Mouse (Mus musculus): ENCODE data around the gene Itgb7.
A peak's percentile ranks its signal among the peaks of the same experiment; 100 is the strongest.
"Not testable (repeated sequence)": the region's sequence is repeated elsewhere in the genome, so short reads cannot be mapped to it uniquely, and the experiment has no call there.

The Itgb7 gene

GRCm38 (mm10) chr15:102248131-102248811 is 16.5 kb upstream of the Itgb7 start:
- DNase-seq, result no peak

DNA sequence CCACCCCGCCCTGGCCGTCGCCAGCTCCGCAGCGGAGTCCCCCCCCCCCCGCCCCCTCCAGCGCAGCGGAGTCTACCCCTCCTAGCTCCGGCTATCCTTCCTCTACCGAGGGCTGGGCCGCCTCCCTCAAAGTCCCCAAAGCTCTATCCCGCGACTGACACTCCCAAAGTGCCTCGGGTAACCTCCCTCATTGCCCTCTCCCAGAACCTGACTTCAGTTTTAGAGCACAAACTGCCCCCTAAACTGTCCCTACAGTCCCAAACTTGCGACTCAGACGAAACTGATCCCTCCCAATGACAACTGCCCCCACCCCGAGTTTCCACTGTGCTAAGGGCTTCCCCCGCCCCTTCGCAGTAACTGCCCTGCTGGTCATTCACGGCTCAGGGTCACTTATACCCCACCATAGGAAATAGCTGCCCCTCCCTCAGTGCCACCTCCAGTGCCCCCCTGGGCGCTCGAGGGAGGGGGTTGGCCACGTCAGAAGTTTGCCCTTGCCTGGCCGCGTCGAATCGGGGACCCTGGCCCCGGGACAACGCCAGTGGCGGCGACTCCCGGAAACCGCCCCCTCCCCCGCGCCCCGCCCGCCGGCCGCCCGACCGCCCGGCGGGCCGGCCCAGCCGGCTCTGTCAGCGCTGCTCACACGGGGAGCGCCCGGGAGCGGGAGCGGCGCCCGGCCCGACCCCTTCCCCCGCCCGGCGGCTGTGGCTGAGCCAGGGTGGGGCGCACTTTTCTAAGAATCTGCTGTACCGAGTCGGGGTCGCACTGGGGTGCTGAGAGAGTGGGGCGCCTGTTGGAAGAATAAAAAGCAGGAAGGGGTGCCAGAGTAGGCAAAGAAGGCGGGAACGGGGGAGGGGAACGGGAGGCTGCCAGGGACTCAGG is 15.7 kb upstream of the Itgb7 start:
- peak; percentile 47 for DNase-seq

DNA sequence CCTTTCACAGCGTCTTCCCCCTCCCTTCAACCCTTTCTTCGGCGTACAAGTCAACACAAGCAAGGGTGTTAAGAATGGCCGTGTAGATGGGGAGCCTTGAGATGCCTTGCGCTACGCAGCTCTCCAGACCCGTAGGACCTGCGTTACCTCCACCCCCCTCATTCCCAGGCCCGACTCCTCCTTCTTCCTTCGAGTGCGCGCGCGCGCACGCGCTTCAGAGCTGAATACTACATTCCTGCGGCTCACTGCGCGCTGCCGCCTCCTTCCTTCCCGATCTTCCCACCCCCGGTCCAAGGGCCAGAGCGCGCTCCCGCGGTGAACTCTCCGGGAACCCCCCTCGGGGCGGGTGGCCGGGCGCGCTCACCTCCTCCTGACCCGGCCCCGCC is 15.1 kb upstream of the Itgb7 start:
- peak; percentile 88 for DNase-seq

- peak; percentile 72 for DNase-seq
Observed at GRCm38 (mm10) chr15:102245891-102246741, 14.4 kb upstream of the Itgb7 start.

DNA sequence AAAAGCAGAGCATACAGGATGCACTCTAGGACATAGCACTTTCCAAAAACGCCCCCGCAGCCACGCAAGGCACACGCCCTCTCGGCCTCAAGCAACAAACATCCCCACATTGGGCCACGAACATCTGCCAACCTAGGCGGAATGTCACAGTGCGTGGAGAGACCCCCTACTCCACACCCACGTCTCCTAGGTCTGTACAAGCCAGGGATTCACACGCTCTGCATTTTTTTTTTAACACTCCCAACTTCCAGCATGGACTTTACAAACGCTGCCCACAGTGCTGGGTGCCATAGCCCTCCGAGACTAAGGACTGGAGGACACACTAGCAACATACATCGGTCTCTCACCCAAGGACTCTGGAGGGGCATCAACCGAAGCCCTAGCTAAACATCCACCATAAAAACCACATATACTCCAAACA is 13.7 kb upstream of the Itgb7 start:
- DNase-seq, result no peak

- no peak for DNase-seq
Observed at GRCm38 (mm10) chr15:102244306-102245191, 12.8 kb upstream of the Itgb7 start.

DNA sequence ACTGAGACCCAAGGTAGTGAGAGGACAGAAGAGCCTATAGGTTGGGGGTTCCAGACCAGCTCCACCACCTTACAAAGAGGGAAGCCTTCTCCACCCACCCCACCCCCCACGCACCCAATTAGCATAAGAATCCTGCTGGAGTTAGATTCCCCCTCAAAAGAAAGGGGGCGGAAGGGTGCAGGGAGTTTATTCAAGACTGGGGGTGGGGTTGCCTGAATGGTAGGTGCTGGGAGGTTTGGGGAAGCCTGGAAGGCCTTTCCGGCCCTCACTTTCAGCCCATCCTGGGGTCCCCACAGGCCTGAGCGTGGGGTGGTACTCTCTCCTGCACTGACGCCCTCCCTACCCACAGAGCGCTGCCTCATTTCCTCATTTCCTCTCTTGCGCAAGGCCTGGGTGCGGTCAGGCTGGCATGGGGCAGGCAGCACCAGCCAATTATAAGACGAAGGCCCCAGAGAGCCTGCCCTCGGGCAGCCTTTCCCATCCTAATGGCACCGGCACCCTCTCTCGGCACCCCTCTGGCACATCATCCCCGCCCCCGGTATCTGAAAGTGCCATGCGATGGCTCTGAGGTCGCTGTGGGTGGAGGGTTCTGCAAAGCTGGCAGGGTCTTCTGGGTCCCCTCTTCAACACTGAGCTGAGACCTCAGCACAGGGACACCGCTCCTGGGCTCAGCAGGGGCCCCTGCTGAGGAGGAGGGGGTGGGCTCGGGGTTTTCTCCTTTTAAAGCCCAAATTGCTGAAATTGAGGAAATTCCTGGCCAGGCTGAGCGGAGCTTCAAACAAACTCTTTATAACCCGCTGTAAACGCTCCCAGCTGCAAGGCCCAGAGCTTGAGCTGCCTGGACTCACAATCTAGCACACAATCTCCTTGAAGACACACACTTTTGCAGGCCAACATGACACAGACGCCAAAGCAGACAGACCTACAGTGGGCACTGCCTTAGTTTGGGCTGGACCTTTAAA is 11.8 kb upstream of the Itgb7 start:
- no peak for DNase-seq

DNA sequence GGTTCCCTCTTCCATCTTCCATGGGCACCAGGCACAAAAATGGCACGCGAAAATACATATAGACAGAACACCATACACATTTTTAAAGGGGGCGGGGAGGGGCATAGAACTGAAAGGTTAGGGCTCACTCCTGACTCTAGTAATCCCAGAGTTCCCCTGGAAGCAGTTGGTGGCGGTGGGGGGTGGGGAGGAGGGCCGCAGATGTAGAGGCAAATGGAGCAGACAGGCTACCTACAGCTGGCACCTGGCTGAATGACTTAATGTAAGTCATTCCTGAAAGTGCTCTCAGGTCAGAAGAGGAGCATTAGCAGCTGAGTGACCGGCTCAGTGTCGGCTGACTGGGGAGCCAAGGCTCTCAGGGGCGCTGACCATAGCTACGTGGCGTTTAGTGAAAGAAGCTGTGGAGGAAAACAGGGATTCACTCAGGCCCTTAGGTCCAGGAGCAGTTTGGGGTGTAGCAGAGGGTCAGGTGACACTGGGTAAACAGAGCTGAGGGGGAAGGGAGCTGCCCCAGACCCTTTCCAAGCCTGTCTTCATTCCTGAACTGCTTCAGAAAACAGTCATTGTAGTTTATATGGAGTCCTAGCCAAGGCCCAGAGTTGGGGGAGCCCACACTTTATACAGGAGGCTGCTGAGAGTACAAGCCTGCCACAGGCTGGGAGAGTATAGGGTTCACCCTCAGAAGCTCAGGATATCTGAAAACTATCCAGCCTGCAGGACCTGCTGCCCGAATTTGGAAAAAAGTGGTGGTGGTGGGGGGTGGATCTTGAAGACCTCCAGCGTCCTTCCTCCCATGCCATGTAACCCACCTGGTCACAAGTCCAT is 10.9 kb upstream of the Itgb7 start:
- no peak for DNase-seq

- no peak for DNase-seq
Observed at GRCm38 (mm10) chr15:102240607-102241006, 8.9 kb upstream of the Itgb7 start.

DNA sequence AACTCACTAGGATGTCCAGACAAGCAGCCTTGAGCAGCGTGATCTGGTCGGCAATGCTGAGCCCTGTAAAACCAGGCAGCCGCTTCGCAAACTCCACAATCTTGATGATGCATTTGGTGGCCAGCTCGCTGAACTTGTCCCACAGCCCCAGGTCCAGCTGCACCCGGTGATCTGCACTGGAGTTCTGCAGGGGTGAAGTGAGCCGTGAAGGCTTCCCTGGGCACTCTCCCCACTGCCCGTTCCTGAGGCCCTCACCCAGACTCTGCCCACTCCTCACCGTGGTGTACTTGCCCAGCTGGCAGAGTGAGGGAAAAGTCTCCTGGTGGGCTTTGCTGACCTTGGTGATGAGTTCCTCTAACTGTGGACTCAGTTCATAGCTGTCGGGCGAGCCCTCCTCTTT is 8.1 kb upstream of the Itgb7 start:
- DNase-seq, result no peak

DNA sequence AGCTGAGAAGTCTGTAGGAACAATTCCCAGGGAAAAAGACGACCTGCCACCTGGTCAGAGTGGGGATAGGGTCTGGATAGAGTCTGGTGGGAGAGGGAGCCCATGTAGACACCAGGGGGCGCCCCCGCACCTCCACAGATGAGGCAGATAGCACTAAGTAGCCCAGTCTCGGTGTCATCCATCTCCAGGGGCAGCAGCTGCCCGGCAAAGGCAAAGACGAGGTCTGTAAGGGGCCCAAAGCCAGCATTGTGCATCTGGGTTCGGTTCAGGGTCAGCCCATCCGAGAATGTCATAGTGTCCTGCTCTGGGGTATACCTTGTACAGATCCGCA is 7.5 kb upstream of the Itgb7 start:
- DNase-seq, result peak; percentile 84

DNA sequence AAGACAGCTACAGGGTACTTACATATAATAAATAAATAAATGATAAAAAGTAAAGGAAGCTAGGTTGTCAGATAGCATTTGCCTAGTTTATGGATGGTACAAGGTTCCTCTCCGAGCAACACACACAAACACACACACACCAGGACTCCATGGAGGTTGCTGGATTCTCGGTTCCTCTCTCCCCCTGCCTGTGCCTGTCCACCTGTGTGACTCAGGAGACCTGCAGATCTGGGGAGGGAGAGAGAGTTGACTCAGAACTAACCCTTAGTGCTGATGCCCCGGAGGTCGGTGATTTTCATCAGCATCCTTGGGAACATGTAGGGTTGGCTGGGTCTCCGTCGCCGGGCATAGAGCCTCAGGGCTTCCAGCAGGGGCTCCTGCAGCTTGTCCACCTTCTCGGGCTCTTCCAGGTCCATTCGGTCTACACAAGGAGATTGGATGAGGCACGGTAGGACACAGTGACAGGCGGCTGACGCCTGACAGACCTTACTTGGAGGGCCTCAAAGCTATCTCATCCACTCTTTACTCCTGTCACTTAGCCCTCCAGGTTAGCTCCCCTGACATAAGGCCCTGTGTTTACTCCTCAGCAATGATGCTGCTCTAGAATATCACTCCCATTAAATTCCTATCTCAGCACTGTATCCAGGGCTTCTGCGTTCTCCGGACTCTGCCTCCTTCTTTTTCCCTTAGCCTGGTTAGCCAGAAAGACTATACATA is 7.0 kb upstream of the Itgb7 start:
- no peak for DNase-seq

- DNase-seq, result no peak
Observed at GRCm38 (mm10) chr15:102235371-102236027, 3.8 kb upstream of the Itgb7 start.

DNA sequence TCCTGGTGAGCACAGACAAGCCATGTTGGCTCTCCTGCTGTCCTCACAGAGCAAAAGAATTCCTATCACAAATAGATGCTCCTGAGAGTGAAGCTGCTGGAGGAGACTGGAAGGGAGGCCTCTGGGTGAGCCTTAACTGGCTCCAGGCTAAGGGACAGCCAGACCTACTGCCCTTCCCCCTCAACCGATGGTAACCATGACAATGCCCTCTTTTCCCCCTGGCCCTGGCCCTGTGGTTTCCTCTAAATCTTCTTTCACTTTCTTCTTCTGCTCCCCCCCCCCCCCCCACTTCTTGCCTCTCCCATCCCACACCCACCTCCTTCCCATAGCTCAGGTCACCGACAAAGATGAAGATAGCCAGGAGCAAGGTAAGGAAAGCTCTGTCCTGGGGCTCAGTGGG is 2.2 kb upstream of the Itgb7 start:
- no peak for DNase-seq

GRCm38 (mm10) chr15:102232764-102233163 is 1.0 kb upstream of the Itgb7 start:
- no peak for DNase-seq

DNA sequence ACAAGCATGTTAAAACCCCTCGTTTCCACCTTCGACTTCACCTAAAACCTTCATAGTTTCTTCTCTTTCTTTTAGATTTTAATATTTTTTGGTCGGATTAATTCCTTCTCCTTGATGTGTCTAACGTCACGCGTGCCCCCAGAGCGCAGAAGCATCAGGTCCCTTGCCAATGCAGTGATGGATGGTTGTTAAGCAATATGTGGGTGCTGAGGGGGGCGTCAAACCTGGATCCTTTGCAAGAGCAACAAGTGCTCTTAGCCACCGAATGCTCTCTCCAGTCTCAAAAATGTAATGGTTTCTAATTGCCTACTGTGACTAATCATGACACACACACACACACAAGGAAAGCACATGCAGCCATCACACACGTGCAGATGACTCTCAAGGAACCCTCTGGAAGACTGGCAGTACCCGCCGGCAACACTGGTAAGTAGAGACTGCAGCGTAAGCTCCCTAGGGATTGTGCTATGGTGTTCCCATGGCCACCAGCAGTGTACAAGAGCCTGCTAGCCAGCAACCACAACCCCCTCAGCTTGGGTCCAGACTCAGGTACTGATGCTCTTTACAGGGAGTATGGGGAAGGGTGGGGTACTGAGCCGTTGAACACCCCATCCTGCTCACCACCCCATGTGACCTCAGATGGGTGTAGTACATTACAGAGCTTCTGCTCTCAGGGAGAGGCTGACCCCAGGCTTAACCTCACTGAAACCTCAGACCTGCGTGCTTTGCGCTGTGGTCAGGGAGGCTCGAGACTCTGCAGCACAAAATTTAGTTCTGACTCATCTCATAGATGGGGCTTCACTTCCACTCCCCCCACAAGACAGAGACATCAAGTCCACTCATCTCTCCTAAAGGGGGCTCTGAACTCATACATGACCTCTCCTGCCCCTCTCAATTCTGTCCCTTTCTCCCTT is 1.1 kb downstream of the Itgb7 start:
- DNase-seq, result no peak

DNA sequence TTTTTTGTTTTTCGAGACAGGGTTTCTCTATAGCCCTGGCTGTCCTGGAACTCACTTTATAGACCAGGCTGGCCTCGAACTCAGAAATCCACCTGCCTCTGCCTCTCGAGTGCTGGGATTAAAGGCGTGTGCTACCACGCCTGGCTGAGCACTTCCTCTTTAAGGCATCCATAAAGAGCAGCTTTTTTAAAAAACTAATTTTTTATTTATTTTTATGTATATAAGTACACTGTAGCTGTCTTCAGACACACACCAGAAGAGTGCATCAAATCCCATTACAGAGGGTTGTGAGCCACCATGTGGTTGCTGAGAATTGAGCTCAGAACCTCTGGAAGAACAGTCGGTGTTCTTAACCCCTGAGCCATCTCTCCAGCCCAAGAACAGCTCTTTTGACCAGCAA is 6.1 kb downstream of the Itgb7 start:
- not testable (repeated sequence) for DNase-seq

Data from right cerebral cortex, postnatal 14 days (tissue).